Mouse (Mus musculus): Measurements from ENCODE around the gene Ppp2r5e. TPM values are rescaled to one million over a fixed set of nuclear protein-coding genes. Genes with fewer than 3 reads are reported as not detected.

Gene Ppp2r5e
- polyA plus RNA-seq, 1 experiment from 2014 or later = 21.3 TPM

- 94% methylated on average over 2 of the region's 2 CpGs for WGBS
- Histone ChIP-seq H3K27me3 (replicated peaks) (no peaks in the 10 kb centered on the region), H3K4me1 (peaks cover 7% of the 10 kb centered on the region; the same call in 1 of the 2 replicates), H3K9ac (no peak overlapping the region), H3K27ac (no peak overlapping the region), H3K9me3 (no peaks in the 10 kb centered on the region), H3K4me3 (no peak overlapping the region), H3K36me3 (peaks cover 3% of the 10 kb centered on the region; the same call in 1 of the 2 replicates), H3K4me2 (replicated peaks) (no peak overlapping the region)
- no peak for ATAC-seq (ENCODE audit: low FRiP score, low read depth)
Observed at GRCm38 (mm10) chr12:75473021-75473420, 123.0 kb downstream of the Ppp2r5e start.

GRCm38 (mm10) chr12:75472107-75472506, 123.9 kb downstream of the Ppp2r5e start:
- Histone ChIP-seq H3K9ac (no peak overlapping the region), H3K9me3 (no peaks in the 10 kb centered on the region), H3K4me2 (replicated peaks) (no peak overlapping the region), H3K27ac (no peak overlapping the region), H3K27me3 (replicated peaks) (no peaks in the 10 kb centered on the region), H3K4me3 (no peak overlapping the region), H3K36me3 (0 out of 2 replicates have a peak, but pooled peaks cover 3% of the 10 kb centered on the region), H3K4me1 (peaks cover 7% of the 10 kb centered on the region; the same call in 1 of the 2 replicates)
- ATAC-seq (ENCODE audit: low FRiP score, low read depth) = no peak
- 79% methylated on average over 3 of the region's 3 CpGs for WGBS

- ATAC-seq (ENCODE audit: low FRiP score, low read depth) = no peak
- H3K4me2 ChIP-seq (replicated peaks) = no peak overlapping the region
- no peak overlapping the region for H3K27ac ChIP-seq
- H3K36me3 ChIP-seq = peaks cover 39% of the 10 kb centered on the region
- peaks cover 7% of the 10 kb centered on the region; the same call in 1 of the 2 replicates for H3K4me1 ChIP-seq
- no peak overlapping the region for H3K4me3 ChIP-seq
- no peaks in the 10 kb centered on the region for H3K9me3 ChIP-seq
- no peak overlapping the region for H3K9ac ChIP-seq
- H3K27me3 ChIP-seq (replicated peaks) = no peaks in the 10 kb centered on the region
- WGBS = 95% methylated on average over 6 of the region's 6 CpGs
Observed at GRCm38 (mm10) chr12:75467814-75468213, 128.2 kb downstream of the Ppp2r5e start.

GRCm38 (mm10) chr12:75467127-75467526, 128.9 kb downstream of the Ppp2r5e start:
- 88% methylated on average over 5 of the region's 5 CpGs for WGBS

GRCm38 (mm10) chr12:75466206-75466605, 129.8 kb downstream of the Ppp2r5e start:
- ATAC-seq (ENCODE audit: low FRiP score, low read depth) = no peak
- Histone ChIP-seq H3K36me3 (peaks cover 49% of the 10 kb centered on the region), H3K27me3 (replicated peaks) (no peaks in the 10 kb centered on the region), H3K9me3 (no peaks in the 10 kb centered on the region), H3K4me3 (no peak overlapping the region), H3K9ac (no peak overlapping the region), H3K4me2 (replicated peaks) (no peak overlapping the region), H3K27ac (no peak overlapping the region), H3K4me1 (peaks cover 7% of the 10 kb centered on the region; the same call in 1 of the 2 replicates)
- WGBS = 96% methylated on average over 7 of the region's 7 CpGs

More at GRCm38 (mm10) chr12:75467127-75467526, 128.9 kb downstream of the Ppp2r5e start:
- Histone ChIP-seq H3K9ac (no peak overlapping the region), H3K27ac (no peak overlapping the region), H3K27me3 (replicated peaks) (no peaks in the 10 kb centered on the region), H3K4me2 (replicated peaks) (no peak overlapping the region), H3K36me3 (peaks cover 41% of the 10 kb centered on the region), H3K9me3 (no peaks in the 10 kb centered on the region), H3K4me3 (no peak overlapping the region), H3K4me1 (peaks cover 7% of the 10 kb centered on the region; the same call in 1 of the 2 replicates)
- ATAC-seq (ENCODE audit: low FRiP score, low read depth) = no peak

GRCm38 (mm10) chr12:75464016-75464769, 131.9 kb downstream of the Ppp2r5e start:
- Histone ChIP-seq H3K4me1 (no peaks in the 10 kb centered on the region), H3K4me2 (replicated peaks) (no peak overlapping the region), H3K27me3 (replicated peaks) (no peaks in the 10 kb centered on the region), H3K4me3 (no peak overlapping the region), H3K36me3 (peaks cover 66% of the 10 kb centered on the region), H3K9me3 (no peaks in the 10 kb centered on the region), H3K9ac (no peak overlapping the region), H3K27ac (no peak overlapping the region)
- no peak for ATAC-seq (ENCODE audit: low FRiP score, low read depth)
- 80% methylated on average over 9 of the region's 9 CpGs for WGBS

- 91% methylated on average over 5 of the region's 5 CpGs for WGBS
- no peaks in the 10 kb centered on the region for H3K9me3 ChIP-seq
- no peaks in the 10 kb centered on the region for H3K27me3 ChIP-seq (replicated peaks)
- H3K36me3 ChIP-seq = peaks cover 68% of the 10 kb centered on the region
- no peak overlapping the region for H3K4me2 ChIP-seq (replicated peaks)
- H3K4me1 ChIP-seq = no peaks in the 10 kb centered on the region
- no peak overlapping the region for H3K4me3 ChIP-seq
- no peak for ATAC-seq (ENCODE audit: low FRiP score, low read depth)
- H3K27ac ChIP-seq = no peak overlapping the region
- no peak overlapping the region for H3K9ac ChIP-seq
Observed at GRCm38 (mm10) chr12:75460561-75460960, 135.5 kb downstream of the Ppp2r5e start.

- Histone ChIP-seq H3K36me3 (peaks cover 62% of the 10 kb centered on the region), H3K27me3 (replicated peaks) (no peaks in the 10 kb centered on the region), H3K4me3 (no peak overlapping the region), H3K4me1 (no peaks in the 10 kb centered on the region), H3K9me3 (no peaks in the 10 kb centered on the region), H3K9ac (no peak overlapping the region), H3K27ac (no peak overlapping the region), H3K4me2 (replicated peaks) (no peak overlapping the region)
- no peak for ATAC-seq (ENCODE audit: low FRiP score, low read depth)
- WGBS = 89% methylated on average over 5 of the region's 5 CpGs
Observed at GRCm38 (mm10) chr12:75459656-75460055, 136.4 kb downstream of the Ppp2r5e start.

GRCm38 (mm10) chr12:75453441-75453840, 142.6 kb downstream of the Ppp2r5e start:
- 95% methylated on average over 6 of the region's 6 CpGs for WGBS
- Histone ChIP-seq H3K4me2 (replicated peaks) (no peak overlapping the region), H3K9ac (no peak overlapping the region), H3K9me3 (no peaks in the 10 kb centered on the region), H3K4me1 (no peaks in the 10 kb centered on the region), H3K27me3 (replicated peaks) (no peaks in the 10 kb centered on the region), H3K27ac (no peak overlapping the region), H3K4me3 (no peak overlapping the region), H3K36me3 (peaks cover 45% of the 10 kb centered on the region)
- no peak for ATAC-seq (ENCODE audit: low FRiP score, low read depth)

GRCm38 (mm10) chr12:75453027-75453426, 143.0 kb downstream of the Ppp2r5e start:
- H3K4me1 ChIP-seq = no peaks in the 10 kb centered on the region
- no peak overlapping the region for H3K4me3 ChIP-seq
- no peak for ATAC-seq (ENCODE audit: low FRiP score, low read depth)
- peaks cover 42% of the 10 kb centered on the region for H3K36me3 ChIP-seq
- H3K9ac ChIP-seq = no peak overlapping the region
- WGBS = 85% methylated on average over 4 of the region's 4 CpGs
- no peaks in the 10 kb centered on the region for H3K27me3 ChIP-seq (replicated peaks)
- H3K4me2 ChIP-seq (replicated peaks) = no peak overlapping the region
- H3K9me3 ChIP-seq = no peaks in the 10 kb centered on the region
- no peak overlapping the region for H3K27ac ChIP-seq

GRCm38 (mm10) chr12:75450592-75450991, 145.5 kb downstream of the Ppp2r5e start:
- Histone ChIP-seq H3K4me1 (no peaks in the 10 kb centered on the region), H3K4me3 (no peak overlapping the region), H3K27ac (no peak overlapping the region), H3K9ac (no peak overlapping the region), H3K27me3 (replicated peaks) (no peaks in the 10 kb centered on the region), H3K4me2 (replicated peaks) (no peak overlapping the region), H3K9me3 (no peaks in the 10 kb centered on the region), H3K36me3 (peaks cover 35% of the 10 kb centered on the region)
- 95% methylated on average over 8 of the region's 8 CpGs for WGBS
- ATAC-seq (ENCODE audit: low FRiP score, low read depth) = no peak

GRCm38 (mm10) chr12:75450011-75450410, 146.0 kb downstream of the Ppp2r5e start:
- no peak overlapping the region for H3K9ac ChIP-seq
- H3K36me3 ChIP-seq = peaks cover 35% of the 10 kb centered on the region
- no peak for ATAC-seq (ENCODE audit: low FRiP score, low read depth)
- no peaks in the 10 kb centered on the region for H3K4me1 ChIP-seq
- H3K4me3 ChIP-seq = no peak overlapping the region
- no peak overlapping the region for H3K4me2 ChIP-seq (replicated peaks)
- H3K27me3 ChIP-seq (replicated peaks) = no peaks in the 10 kb centered on the region
- no peaks in the 10 kb centered on the region for H3K9me3 ChIP-seq
- no peak overlapping the region for H3K27ac ChIP-seq
- 85% methylated on average over 14 of the region's 14 CpGs for WGBS
